Mouse (Mus musculus) embryo, embryonic 11.5 days (tissue): ENCODE measurements around the gene Ypel1.
A peak's percentile ranks its signal among the peaks of the same experiment; 100 is the strongest.

Source experiments
- DNase-seq: peaks from one replicate; pipeline ENCODE4 v3.0.0-alpha.2; 2012; ENCODE audit warnings: low read depth, low spot score

Ypel1 gene

GRCm38 (mm10) chr16:17086669-17087193, 17.2 kb downstream of the Ypel1 start:
- no peak for DNase-seq

GRCm38 (mm10) chr16:17088346-17088745, 18.9 kb downstream of the Ypel1 start:
- no peak for DNase-seq

DNA sequence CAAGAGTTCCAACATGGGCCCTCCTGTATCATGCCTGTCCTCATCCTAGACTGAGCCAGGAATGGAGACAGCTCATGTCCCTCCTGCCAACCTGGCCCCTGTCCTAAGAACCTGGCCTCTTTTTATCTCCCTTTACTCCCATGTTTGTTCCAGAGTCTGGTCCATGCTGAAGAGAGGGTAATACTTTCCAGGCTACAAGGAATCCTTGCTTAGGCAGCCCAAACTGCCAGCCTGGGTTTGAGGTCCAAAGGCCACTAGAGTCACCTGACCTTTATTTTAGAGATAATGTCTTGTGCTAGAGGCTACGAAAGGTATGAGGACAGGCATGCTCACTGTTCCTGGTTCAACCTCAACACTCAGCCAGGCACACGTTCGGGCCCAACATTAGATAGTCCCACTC, 27.4 kb downstream of the Ypel1 start:
- no peak for DNase-seq

DNA sequence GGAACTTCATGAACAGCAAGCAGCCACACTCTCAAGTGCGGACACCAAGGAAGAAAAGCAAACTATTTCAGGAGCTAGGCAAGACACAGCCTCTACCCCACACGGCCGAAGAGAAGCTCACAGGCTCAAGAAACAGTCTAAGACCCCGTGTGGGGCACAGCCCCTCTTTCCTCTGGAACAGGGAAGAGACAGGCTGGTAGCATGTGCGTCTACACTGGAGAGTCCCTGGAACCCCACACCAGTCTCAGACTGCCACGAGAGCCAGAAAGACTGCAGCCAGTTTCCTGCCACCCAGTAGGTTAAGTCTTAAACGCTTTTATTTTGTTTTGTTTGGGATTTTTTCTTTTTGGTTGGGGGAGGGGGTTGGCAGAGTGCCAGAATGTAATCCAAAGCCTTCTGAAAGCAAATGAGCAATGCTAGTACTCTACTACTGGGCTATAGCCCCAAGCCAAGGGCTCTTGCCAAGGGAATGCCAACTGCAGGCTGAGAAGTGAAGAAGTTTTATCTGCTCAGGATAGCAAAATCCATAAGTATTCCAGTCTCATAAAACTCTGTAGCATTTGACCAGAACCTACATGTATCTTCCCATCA, 33.2 kb downstream of the Ypel1 start:
- DNase-seq: no peak

- DNase-seq: no peak
These were observed 35.1 kb downstream of the Ypel1 start for GRCm38 (mm10) chr16:17104600-17104999.

DNA sequence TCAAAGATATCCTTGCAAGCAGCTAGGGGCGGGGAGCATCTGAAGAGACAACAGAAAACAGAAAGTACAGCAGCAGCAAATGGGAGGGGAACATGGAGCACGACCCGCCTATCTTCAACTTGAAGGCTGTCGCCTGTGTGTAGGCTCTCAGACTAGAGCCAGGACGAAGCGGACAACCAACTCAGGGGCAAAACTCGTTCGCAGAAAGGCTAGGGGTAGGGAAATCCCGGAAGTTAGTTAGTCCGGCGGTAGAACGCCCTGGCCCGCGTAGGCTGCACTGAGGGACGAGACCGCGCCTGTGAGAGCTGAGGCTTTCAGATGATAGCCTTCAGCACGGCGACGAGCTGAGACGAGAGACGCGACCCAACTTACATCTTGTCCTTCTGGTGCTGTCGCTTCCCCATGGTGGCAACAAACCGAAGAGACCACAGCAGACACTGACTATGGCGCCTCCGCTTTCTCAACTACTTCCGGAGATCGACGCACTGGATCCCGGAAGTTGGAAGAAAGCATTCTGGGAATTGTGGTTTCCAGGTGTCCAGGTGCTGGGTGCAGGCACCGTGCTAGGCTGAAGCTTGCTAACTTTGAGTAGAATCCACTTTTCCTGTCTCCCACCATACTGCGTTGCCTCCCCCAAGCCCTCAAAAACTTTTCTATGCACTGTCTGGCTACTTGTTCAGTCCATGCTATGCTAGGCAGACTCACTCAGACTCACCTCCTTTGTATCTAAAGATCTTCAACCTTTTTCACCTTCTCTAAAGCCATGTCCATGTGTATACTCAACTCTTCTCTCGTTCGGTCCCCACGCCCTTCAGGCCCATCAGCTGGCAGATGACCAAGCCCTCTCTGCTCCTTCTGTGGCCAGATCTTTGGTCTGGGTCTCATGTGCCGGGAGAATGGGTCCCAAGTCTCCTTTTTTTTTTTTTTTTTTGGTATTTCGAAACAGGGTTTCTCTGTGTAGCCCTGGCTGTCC, 41.6 kb downstream of the Ypel1 start, which contains the start of gene Ppil2:
TSS of gene Ppil2 (minus strand) at position 487 of the 973 bp plus-strand sequence.
- peak; percentile 71 for DNase-seq

DNA sequence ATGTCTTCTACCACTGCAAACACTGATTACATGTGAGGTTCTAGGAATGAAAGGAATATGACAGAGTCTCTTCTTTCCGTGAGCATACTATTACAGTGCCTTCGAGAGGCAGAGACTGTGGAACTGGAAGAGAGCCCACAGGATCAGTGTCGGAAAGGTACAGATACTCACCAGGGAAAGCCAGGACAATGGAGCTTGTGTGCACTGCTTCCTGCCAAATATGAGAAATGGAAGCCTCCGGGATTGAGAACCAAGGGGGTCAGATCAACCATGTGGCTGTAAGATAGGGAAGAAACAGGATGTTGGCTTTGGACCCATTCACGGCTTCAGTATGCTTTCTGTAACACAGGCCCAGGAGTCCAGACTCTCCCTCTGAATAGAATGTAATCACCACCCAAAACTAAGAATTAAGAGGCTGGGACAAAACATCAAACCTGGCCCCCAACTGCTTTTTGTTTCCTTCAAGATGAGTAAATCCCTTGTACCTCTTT, 47.9 kb downstream of the Ypel1 start:
- DNase-seq: no peak

GRCm38 (mm10) chr16:17121569-17121968, 52.1 kb downstream of the Ypel1 start:
- DNase-seq: no peak

DNA sequence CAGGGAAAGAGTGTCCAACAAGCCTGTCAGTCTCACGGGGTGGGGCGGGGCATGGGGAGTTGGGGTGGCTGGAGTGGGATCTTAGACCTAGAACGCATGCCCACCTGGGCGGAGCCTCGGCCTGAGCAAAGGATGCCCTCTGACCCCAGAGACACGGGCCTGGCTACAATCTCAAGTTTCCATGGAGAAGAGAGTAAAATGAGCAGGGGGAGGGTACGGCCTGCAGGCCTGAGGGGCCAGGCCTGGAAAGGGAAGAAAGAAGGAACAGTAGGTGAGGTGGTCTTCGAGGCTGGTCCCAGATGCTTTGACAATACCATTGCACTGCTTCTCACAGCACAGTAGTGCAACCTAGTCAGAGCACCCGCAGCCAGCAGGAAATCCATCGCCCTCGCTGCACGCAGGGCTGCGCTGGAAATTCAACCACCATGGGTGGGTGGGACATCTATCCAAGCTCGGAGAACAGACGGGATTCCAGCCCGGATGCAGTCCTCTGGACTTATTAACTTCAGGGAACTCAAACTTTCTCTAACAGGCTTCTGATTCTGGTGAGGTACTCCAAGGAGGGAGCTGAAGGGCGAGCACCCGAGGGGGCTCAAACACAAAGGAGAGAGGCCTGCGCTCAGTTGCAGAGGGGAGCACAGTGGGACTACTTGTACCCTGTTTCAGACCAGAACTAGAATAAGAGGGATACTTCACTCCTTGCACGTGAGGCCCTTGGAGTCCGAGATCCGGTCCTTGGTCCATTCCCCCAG, 54.8 kb downstream of the Ypel1 start:
- DNase-seq: no peak

DNA sequence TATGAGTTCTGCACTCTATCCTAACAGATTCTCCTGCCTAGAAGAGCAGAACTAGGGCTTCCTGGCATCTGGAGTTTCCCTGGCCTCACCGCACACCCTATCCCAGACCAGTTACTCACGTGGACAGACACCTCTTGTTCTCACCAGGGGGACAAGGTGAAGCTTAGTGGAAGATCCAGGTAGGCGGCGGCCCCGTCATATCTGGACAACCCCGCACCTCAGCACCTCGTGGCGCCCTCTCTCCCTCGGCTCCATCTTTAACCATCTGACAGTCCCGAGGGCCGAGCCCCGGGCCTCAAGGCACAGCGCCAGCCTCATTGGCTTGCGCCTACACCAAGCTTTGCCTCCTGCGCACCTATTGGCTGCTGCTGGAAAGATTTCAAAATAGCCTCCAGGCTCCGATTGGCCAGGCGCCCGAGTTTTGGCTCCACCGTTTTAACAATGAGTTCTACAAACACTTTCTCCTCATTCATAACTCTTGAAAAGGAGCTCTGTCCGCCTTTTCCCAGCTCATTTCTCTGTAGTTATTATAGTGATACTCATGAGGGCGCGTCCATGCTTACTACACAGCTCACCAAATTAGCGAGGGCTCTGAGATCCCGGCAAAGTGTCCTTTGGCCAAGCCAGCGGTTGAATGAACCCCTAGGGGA, 55.5 kb downstream of the Ypel1 start, which contains the start of gene 2610318N02Rik:
TSS of gene 2610318N02Rik (minus strand) at position 297 of the 650 bp plus-strand sequence.
- peak; percentile 84 for DNase-seq

- DNase-seq: no peak
These were observed 57.8 kb downstream of the Ypel1 start for GRCm38 (mm10) chr16:17127292-17127691.

DNA sequence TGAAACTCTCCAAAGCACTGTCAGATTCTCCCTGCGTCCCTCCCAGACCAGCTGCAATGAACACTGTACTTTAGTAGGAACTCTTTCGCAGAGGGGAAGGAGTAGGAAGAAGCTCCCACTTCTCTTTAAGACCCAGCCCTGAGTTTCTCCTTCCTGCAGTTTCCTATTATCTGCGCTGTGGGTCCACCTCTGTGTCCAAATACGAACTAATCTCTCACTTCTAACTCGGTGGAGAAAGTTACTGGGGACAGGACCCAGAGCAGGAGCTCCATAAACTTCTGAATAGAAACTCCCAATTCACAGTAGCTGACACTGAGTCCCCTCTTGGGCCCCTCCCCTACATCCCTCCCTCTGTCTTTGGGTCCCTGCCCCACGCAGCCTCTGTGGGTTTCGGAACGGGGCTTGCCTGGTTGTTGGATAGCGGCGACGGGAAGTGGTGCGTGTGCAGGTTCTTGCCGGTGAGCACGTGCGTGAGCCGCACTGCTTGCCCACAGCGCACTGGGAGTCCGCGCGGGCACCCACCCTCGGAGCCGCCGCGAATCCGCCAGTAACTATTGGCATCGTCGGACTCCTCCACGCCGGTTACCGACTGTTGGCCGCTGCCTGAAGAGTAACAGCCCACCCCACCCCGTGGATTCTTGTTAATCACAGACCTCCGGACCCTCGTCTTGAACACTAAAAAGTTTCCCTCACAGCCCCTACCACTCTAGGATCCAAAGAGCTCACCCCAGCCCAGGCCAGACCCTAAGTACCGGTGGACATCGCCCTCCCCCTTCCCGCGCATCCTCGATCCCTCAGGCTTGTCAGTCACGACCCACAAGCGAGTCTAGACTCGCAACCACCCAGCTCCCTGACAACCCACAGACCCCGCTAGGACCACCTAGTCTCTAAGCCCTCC, 61.9 kb downstream of the Ypel1 start:
- DNase-seq: no peak

DNA sequence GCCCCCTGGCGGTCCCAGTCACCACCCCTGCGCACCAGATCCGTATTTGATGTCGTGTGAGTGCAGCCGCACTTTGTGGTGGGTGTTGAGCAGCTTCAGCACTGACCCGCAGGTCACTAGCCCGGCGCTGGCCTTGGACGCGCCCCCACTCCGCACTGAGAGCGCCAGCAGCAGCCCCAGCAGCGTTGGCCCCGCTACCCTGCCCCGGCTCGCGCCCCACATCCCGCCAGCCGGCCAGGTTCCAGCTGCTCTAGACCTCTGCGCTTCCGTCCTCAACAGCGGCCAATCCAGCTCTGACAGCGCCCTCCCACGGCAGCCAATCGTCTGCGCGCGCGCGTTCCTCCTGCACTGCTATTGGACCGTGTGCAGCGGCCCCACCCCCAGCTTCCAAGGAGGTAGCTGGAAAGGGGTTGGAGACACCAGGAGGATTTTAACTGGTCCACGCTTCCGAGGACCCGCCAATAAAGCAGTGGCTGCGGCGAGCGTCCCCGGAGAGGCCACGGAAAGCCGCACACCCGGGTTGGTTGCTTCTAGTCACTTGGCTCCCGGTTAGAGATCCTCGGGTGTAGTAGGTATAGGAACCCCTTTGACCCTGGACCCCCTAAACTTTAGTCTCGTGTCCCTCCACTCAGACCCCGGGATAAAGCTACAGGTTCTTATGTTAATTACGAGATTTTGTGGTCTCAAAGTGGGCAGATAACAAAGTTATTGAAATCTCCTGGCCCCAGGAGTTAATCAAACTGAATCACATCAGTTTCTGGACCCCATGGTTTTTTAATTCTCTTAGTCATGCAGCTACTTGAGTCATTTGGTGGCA, 62.8 kb downstream of the Ypel1 start, which contains the start of gene Sdf2l1:
TSS of gene Sdf2l1 (minus strand) at position 295 of the 817 bp plus-strand sequence.
- peak; percentile 96 for DNase-seq

- no peak for DNase-seq
These were observed 63.4 kb downstream of the Ypel1 start for GRCm38 (mm10) chr16:17132906-17133200.
